Mouse (Mus musculus) heart, adult 2 months (tissue): ENCODE measurements around the gene Ncdn.

Experiments
- CTCF ChIP-seq: fragments of 200-600 bp; IDR thresholded peaks from 2 replicates; pipeline ENCODE4 v1.8.1; 2022; ENCODE audit warnings: antibody characterized with exemption, mild to moderate bottlenecking, moderate library complexity
- EP300 ChIP-seq: fragments of 200-500 bp; IDR thresholded peaks from 2 replicates; pipeline ENCODE4 v1.6.1; 2011; ENCODE audit warnings: low read depth, low read length, control low read depth; ENCODE audit not compliant: insufficient read depth
- POLR2A ChIP-seq: fragments of 200-500 bp; IDR thresholded peaks from 2 replicates; pipeline ENCODE4 v1.6.1; 2011; ENCODE audit warnings: mild to moderate bottlenecking, low read depth, low read length, control low read depth; ENCODE audit not compliant: insufficient read depth

DNA sequence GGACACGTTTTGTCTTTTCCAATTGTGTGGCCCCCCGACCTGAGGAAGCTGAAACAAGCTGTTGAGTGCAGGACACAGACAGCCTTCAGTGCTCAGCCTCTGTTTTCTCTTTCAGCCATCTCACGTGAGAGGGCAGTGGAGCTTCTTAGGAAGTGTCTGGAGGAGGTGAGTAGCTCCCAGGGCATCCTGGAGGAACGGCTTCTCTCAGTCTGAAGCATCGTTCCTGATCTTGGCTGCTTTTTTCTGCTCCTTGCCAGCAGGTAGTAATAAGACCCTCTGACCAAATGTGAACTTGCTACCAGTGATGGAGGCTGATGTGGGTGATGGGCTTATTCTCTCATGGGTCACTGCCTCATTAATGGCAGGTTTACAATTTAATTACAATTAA lies 45.8 kb downstream of the Ncdn start:
- TF ChIP-seq POLR2A (no peak), CTCF (no peak), EP300 (no peak)
